Mouse (Mus musculus) embryonic fibroblast, embryonic 13.5 days (primary cell): ENCODE measurements at regions not wholly inside any gene's neighbourhood (a gene's known extent, or its start where the extent isn't known, plus 50 kb on each side); places are given as distances from the start of the nearest gene placed in this dataset.
A peak's percentile ranks its signal among the peaks of the same experiment; 100 is the strongest.

ENCODE experiments used
- H3K27ac ChIP-seq: 2 replicates; pipeline ENCODE4 v1.5.1; 2012; ENCODE audit warnings: low read length, control low read depth, inconsistent platforms; ENCODE audit not compliant: insufficient read depth
- H3K4me1 ChIP-seq: 2 replicates; pipeline ENCODE4 v1.6.1; 2011; ENCODE audit warnings: low read length; ENCODE audit not compliant: control insufficient read depth, insufficient read depth
- H3K4me3 ChIP-seq: 2 replicates; pipeline ENCODE4 v1.5.1; 2011; ENCODE audit warnings: mild to moderate bottlenecking, control low read depth, low read length; ENCODE audit not compliant: insufficient read depth
- CTCF ChIP-seq: IDR thresholded peaks from 2 replicates; pipeline ENCODE4 v1.5.1; 2011; ENCODE audit warnings: mild to moderate bottlenecking, control low read depth, low read length, moderate library complexity, borderline replicate concordance; ENCODE audit not compliant: insufficient read depth
- POLR2A ChIP-seq: IDR thresholded peaks from 2 replicates; pipeline ENCODE4 v1.6.1; 2011; ENCODE audit warnings: low read depth, mild to moderate bottlenecking, control low read depth, low read length, moderate library complexity

- Histone ChIP-seq H3K27ac (no peak overlapping the region), H3K4me1 (no peaks in the 10 kb centered on the region), H3K4me3 (no peak overlapping the region)
- TF ChIP-seq POLR2A (no peak), CTCF (no peak)
Observed at GRCm38 (mm10) chr4:142424596-142424995, 185.4 kb upstream of the Kazn start.

- Histone ChIP-seq H3K27ac (no peak overlapping the region), H3K4me3 (no peak overlapping the region), H3K4me1 (no peaks in the 10 kb centered on the region)
- TF ChIP-seq POLR2A (no peak), CTCF (no peak)
Observed at GRCm38 (mm10) chr4:142420427-142420826, 181.2 kb upstream of the Kazn start.

- Histone ChIP-seq H3K27ac (no peak overlapping the region), H3K4me3 (no peak overlapping the region), H3K4me1 (no peaks in the 10 kb centered on the region)
- TF ChIP-seq POLR2A (no peak), CTCF (no peak)
Observed at GRCm38 (mm10) chr4:142414874-142415273, 175.7 kb upstream of the Kazn start.

- Histone ChIP-seq H3K4me1 (no peaks in the 10 kb centered on the region), H3K4me3 (no peak overlapping the region), H3K27ac (no peak overlapping the region)
- TF ChIP-seq POLR2A (no peak), CTCF (no peak)
Observed at GRCm38 (mm10) chr4:142411792-142412191, 172.6 kb upstream of the Kazn start.

GRCm38 (mm10) chr4:142410596-142411573 is 171.7 kb upstream of the Kazn start:
- TF ChIP-seq POLR2A, result no peak
- no peak for TF ChIP-seq CTCF
- Histone ChIP-seq H3K27ac (no peak overlapping the region), H3K4me3 (no peak overlapping the region), H3K4me1 (no peaks in the 10 kb centered on the region)

GRCm38 (mm10) chr4:142397858-142398257 is 158.7 kb upstream of the Kazn start:
- no peak overlapping the region for H3K4me3 ChIP-seq
- H3K4me1 ChIP-seq, result no peaks in the 10 kb centered on the region
- TF ChIP-seq POLR2A, result no peak
- H3K27ac ChIP-seq, result no peak overlapping the region

- TF ChIP-seq POLR2A (no peak), CTCF (0 out of 2 replicates have a peak, but pooled peaks have one; percentile 26)
- Histone ChIP-seq H3K27ac (no peak overlapping the region), H3K4me3 (no peak overlapping the region), H3K4me1 (no peaks in the 10 kb centered on the region)
Observed at GRCm38 (mm10) chr4:142392924-142393323, 153.7 kb upstream of the Kazn start.

GRCm38 (mm10) chr4:142390531-142391195 is 151.5 kb upstream of the Kazn start:
- Histone ChIP-seq H3K4me3 (no peak overlapping the region), H3K27ac (no peak overlapping the region), H3K4me1 (no peaks in the 10 kb centered on the region)
- TF ChIP-seq POLR2A (no peak), CTCF (no peak)

- H3K4me3 ChIP-seq, result no peak overlapping the region
- no peak for TF ChIP-seq CTCF
- TF ChIP-seq POLR2A, result no peak
- H3K4me1 ChIP-seq, result no peaks in the 10 kb centered on the region
- H3K27ac ChIP-seq, result no peak overlapping the region
Observed at GRCm38 (mm10) chr4:142388476-142388875, 149.3 kb upstream of the Kazn start.

GRCm38 (mm10) chr4:142381168-142381567 is 142.0 kb upstream of the Kazn start:
- H3K4me3 ChIP-seq, result no peak overlapping the region
- H3K27ac ChIP-seq, result no peak overlapping the region
- no peak for TF ChIP-seq CTCF
- TF ChIP-seq POLR2A, result no peak
- no peaks in the 10 kb centered on the region for H3K4me1 ChIP-seq
